In genomic region chr14:55885791-55886271, GRCm38 (mm10) we compare ENCODE assay signal across 8 mouse cellular contexts. TPM values are rescaled to one million over a fixed set of nuclear protein-coding genes. Genes with fewer than 3 reads are reported as not detected.
DNase-seq lines count a peak whose midpoint lies in the region; ATAC-seq lines count a peak whose summit lies in the region.

No protein-coding gene starts in this region.

- H3K36me3 ChIP-seq in forebrain, embryonic 15.5 days, result peaks cover 20% of the 10 kb centered on the region
- peaks cover 42% of the 10 kb centered on the region for H3K36me3 ChIP-seq in hindbrain, embryonic 13.5 days
- H3K36me3 ChIP-seq in limb, embryonic 13.5 days, result peaks cover 47% of the 10 kb centered on the region
- H3K36me3 ChIP-seq in midbrain, embryonic 12.5 days, result peaks cover 45% of the 10 kb centered on the region
- peaks cover 39% of the 10 kb centered on the region for H3K36me3 ChIP-seq in stomach, embryonic 14.5 days (ENCODE audit: control insufficient read depth, insufficient read depth, low read length)

- DNase-seq in adrenal gland, postnatal 14 days, result peak; percentile 77
- DNase-seq in adrenal gland, adult 18-20 months (ENCODE audit: low spot score in 2 of 2), result no peak
- peak; percentile 46 for DNase-seq in T-cell, adult 2 months (ENCODE audit: low spot score)

- H3K9me3 ChIP-seq in forebrain, embryonic 15.5 days, result no peaks in the 10 kb centered on the region
- H3K9me3 ChIP-seq in hindbrain, embryonic 13.5 days, result no peaks in the 10 kb centered on the region
- no peaks in the 10 kb centered on the region for H3K9me3 ChIP-seq in limb, embryonic 13.5 days
- no peaks in the 10 kb centered on the region for H3K9me3 ChIP-seq in midbrain, embryonic 12.5 days
- H3K9me3 ChIP-seq in stomach, embryonic 14.5 days (ENCODE audit: control insufficient read depth, low read depth, low read length), result no peaks in the 10 kb centered on the region

- no peak for ATAC-seq in forebrain, embryonic 15.5 days (replicated peaks)
- no peak for ATAC-seq in hindbrain, embryonic 13.5 days (ENCODE audit: low FRiP score)
- no peak for ATAC-seq in limb, embryonic 13.5 days (ENCODE audit: low FRiP score, low read depth)
- no peak for ATAC-seq in midbrain, embryonic 12.5 days (ENCODE audit: low FRiP score, low read depth)
- no peak for ATAC-seq in stomach, embryonic 14.5 days (ENCODE audit: insufficient number of reproducible peaks, insufficient read depth, low FRiP score, low read depth)

- peak overlapping the region; percentile 79 for H3K4me2 ChIP-seq in forebrain, embryonic 15.5 days (replicated peaks)
- peak overlapping the region; percentile 70 for H3K4me2 ChIP-seq in hindbrain, embryonic 13.5 days
- peak overlapping the region; percentile 84 for H3K4me2 ChIP-seq in limb, embryonic 13.5 days (replicated peaks)
- H3K4me2 ChIP-seq in midbrain, embryonic 12.5 days (replicated peaks), result peak overlapping the region; percentile 82
- peak overlapping the region; percentile 85 for H3K4me2 ChIP-seq in stomach, embryonic 14.5 days (replicated peaks; ENCODE audit: low read depth, low read length)

- H3K27ac ChIP-seq in forebrain, embryonic 15.5 days (replicated peaks), result 0 out of 2 replicates have a peak overlapping the region, but pooled peaks have one; percentile 73
- no peak overlapping the region; the same call in 1 of the 2 replicates for H3K27ac ChIP-seq in hindbrain, embryonic 13.5 days
- peak overlapping the region; percentile 90 for H3K27ac ChIP-seq in limb, embryonic 13.5 days
- H3K27ac ChIP-seq in midbrain, embryonic 12.5 days (replicated peaks), result no peak overlapping the region
- H3K27ac ChIP-seq in stomach, embryonic 14.5 days (ENCODE audit: low read length), result peak overlapping the region; percentile 95

- H3K4me3 ChIP-seq in forebrain, embryonic 15.5 days, result peak overlapping the region; percentile 82
- H3K4me3 ChIP-seq in hindbrain, embryonic 13.5 days, result peak overlapping the region; percentile 80
- H3K4me3 ChIP-seq in limb, embryonic 13.5 days, result peak overlapping the region; percentile 80
- peak overlapping the region; percentile 90 for H3K4me3 ChIP-seq in midbrain, embryonic 12.5 days
- H3K4me3 ChIP-seq in stomach, embryonic 14.5 days (ENCODE audit: low read depth, low read length), result peak overlapping the region; percentile 65

- H3K9ac ChIP-seq in forebrain, embryonic 15.5 days (replicated peaks), result peak overlapping the region; percentile 82
- H3K9ac ChIP-seq in hindbrain, embryonic 13.5 days, result peak overlapping the region; percentile 84
- peak overlapping the region; percentile 86 for H3K9ac ChIP-seq in limb, embryonic 13.5 days
- peak overlapping the region; percentile 86 for H3K9ac ChIP-seq in midbrain, embryonic 12.5 days (replicated peaks)
- peak overlapping the region; percentile 62 for H3K9ac ChIP-seq in stomach, embryonic 14.5 days (replicated peaks; ENCODE audit: low read depth, low read length)

- no peaks in the 10 kb centered on the region for H3K27me3 ChIP-seq in forebrain, embryonic 15.5 days
- 0 out of 2 replicates have a peak, but pooled peaks cover 4% of the 10 kb centered on the region for H3K27me3 ChIP-seq in hindbrain, embryonic 13.5 days
- H3K27me3 ChIP-seq in limb, embryonic 13.5 days, result no peaks in the 10 kb centered on the region
- H3K27me3 ChIP-seq in midbrain, embryonic 12.5 days, result peaks cover 8% of the 10 kb centered on the region
- no peaks in the 10 kb centered on the region for H3K27me3 ChIP-seq in stomach, embryonic 14.5 days (ENCODE audit: control insufficient read depth, insufficient read depth, low read length)

- peaks cover 21% of the 10 kb centered on the region for H3K4me1 ChIP-seq in forebrain, embryonic 15.5 days
- H3K4me1 ChIP-seq in hindbrain, embryonic 13.5 days (replicated peaks), result peaks cover 30% of the 10 kb centered on the region
- peaks cover 34% of the 10 kb centered on the region for H3K4me1 ChIP-seq in limb, embryonic 13.5 days
- peaks cover 27% of the 10 kb centered on the region for H3K4me1 ChIP-seq in midbrain, embryonic 12.5 days
- peaks cover 26% of the 10 kb centered on the region for H3K4me1 ChIP-seq in stomach, embryonic 14.5 days (ENCODE audit: control insufficient read depth, insufficient read depth, low read length)

- 6% methylated on average over 16 of the region's 16 CpGs for WGBS in forebrain, embryonic 15.5 days
- 10% methylated on average over 16 of the region's 16 CpGs for WGBS in hindbrain, embryonic 13.5 days
- 4% methylated on average over 16 of the region's 16 CpGs for WGBS in limb, embryonic 13.5 days
- 9% methylated on average over 16 of the region's 16 CpGs for WGBS in midbrain, embryonic 12.5 days
- WGBS in stomach, embryonic 14.5 days, result 1% methylated on average over 16 of the region's 16 CpGs

RNA-seq across cellular contexts. Expression of gene Khnyn, which starts 1.1 kb away (rescaled TPM):
- 19.2 and 23.8 TPM in 2 replicates for total RNA-seq in adrenal gland, postnatal 14 days (2021)
- total RNA-seq in adrenal gland, adult 18-20 months (2021), result 10 to 100 TPM; 14.8 to 17.6 TPM
- polyA plus RNA-seq in forebrain, embryonic 15.5 days (2015; fragmentation: Nextera tagmentation; extraction: Ambion mirVana), result 10.1 and 10.4 TPM in 2 replicates
- 10.0 and 11.1 TPM in 2 replicates for polyA plus RNA-seq in hindbrain, embryonic 13.5 days (2015; fragmentation: Nextera tagmentation; extraction: Ambion mirVana)
- polyA plus RNA-seq in limb, embryonic 13.5 days (2015; fragmentation: Nextera tagmentation; extraction: Ambion mirVana), result 24.2 and 25.5 TPM in 2 replicates
- 21.5 and 22.4 TPM in 2 replicates for polyA plus RNA-seq in midbrain, embryonic 12.5 days (2016; fragmentation: Nextera tagmentation; extraction: Ambion mirVana)
- 10.4 TPM in 2 replicates for polyA plus RNA-seq in stomach, embryonic 14.5 days (2014; fragmentation: Nextera tagmentation; extraction: Ambion mirVana)

RNA-seq across cellular contexts. Expression of gene Cbln3, which starts 1.6 kb away (rescaled TPM):
- total RNA-seq in adrenal gland, postnatal 14 days (2021), result 0.11 and 0.34 TPM in 2 replicates
- total RNA-seq in adrenal gland, adult 18-20 months (2021), result not detected
- polyA plus RNA-seq in forebrain, embryonic 15.5 days (2015; fragmentation: Nextera tagmentation; extraction: Ambion mirVana), result 0.29 and 0.32 TPM in 2 replicates
- polyA plus RNA-seq in hindbrain, embryonic 13.5 days (2015; fragmentation: Nextera tagmentation; extraction: Ambion mirVana), result 0.14 and 0.27 TPM in 2 replicates
- polyA plus RNA-seq in limb, embryonic 13.5 days (2015; fragmentation: Nextera tagmentation; extraction: Ambion mirVana), result 0.17 and 0.31 TPM in 2 replicates
- polyA plus RNA-seq in midbrain, embryonic 12.5 days (2016; fragmentation: Nextera tagmentation; extraction: Ambion mirVana), result 0.12 and 0.15 TPM in 2 replicates
- polyA plus RNA-seq in stomach, embryonic 14.5 days (2014; fragmentation: Nextera tagmentation; extraction: Ambion mirVana), result 0.36 and 0.45 TPM in 2 replicates

RNA-seq across cellular contexts. Expression of gene Sdr39u1, which starts 14.3 kb away (rescaled TPM):
- total RNA-seq in adrenal gland, postnatal 14 days (2021), result 83.3 and 100 TPM in 2 replicates
- total RNA-seq in adrenal gland, adult 18-20 months (2021), result 10 to 100 TPM; 66.9 to 90.4 TPM
- 106 and 112 TPM in 2 replicates for polyA plus RNA-seq in forebrain, embryonic 15.5 days (2015; fragmentation: Nextera tagmentation; extraction: Ambion mirVana)
- polyA plus RNA-seq in hindbrain, embryonic 13.5 days (2015; fragmentation: Nextera tagmentation; extraction: Ambion mirVana), result 115 and 124 TPM in 2 replicates
- 98.8 and 104 TPM in 2 replicates for polyA plus RNA-seq in limb, embryonic 13.5 days (2015; fragmentation: Nextera tagmentation; extraction: Ambion mirVana)
- polyA plus RNA-seq in midbrain, embryonic 12.5 days (2016; fragmentation: Nextera tagmentation; extraction: Ambion mirVana), result 41.3 and 44.6 TPM in 2 replicates
- polyA plus RNA-seq in stomach, embryonic 14.5 days (2014; fragmentation: Nextera tagmentation; extraction: Ambion mirVana), result 64.4 and 71.5 TPM in 2 replicates

RNA-seq across cellular contexts. Expression of gene Nynrin, which starts 32.0 kb away (rescaled TPM):
- total RNA-seq in adrenal gland, postnatal 14 days (2021), result 14.1 and 18.8 TPM in 2 replicates
- total RNA-seq in adrenal gland, adult 18-20 months (2021), result 1 to 10 TPM; 8.2 to 9.0 TPM
- 10.5 and 10.7 TPM in 2 replicates for polyA plus RNA-seq in forebrain, embryonic 15.5 days (2015; fragmentation: Nextera tagmentation; extraction: Ambion mirVana)
- polyA plus RNA-seq in hindbrain, embryonic 13.5 days (2015; fragmentation: Nextera tagmentation; extraction: Ambion mirVana), result 11.7 and 11.9 TPM in 2 replicates
- 28.2 and 34.2 TPM in 2 replicates for polyA plus RNA-seq in limb, embryonic 13.5 days (2015; fragmentation: Nextera tagmentation; extraction: Ambion mirVana)
- 27.6 and 28.0 TPM in 2 replicates for polyA plus RNA-seq in midbrain, embryonic 12.5 days (2016; fragmentation: Nextera tagmentation; extraction: Ambion mirVana)
- polyA plus RNA-seq in stomach, embryonic 14.5 days (2014; fragmentation: Nextera tagmentation; extraction: Ambion mirVana), result 14.2 and 17.2 TPM in 2 replicates

RNA-seq across cellular contexts. Expression of gene Cma1, which starts 58.6 kb away (rescaled TPM):
- 4.3 and 5.9 TPM in 2 replicates for total RNA-seq in adrenal gland, postnatal 14 days (2021)
- 1 to 10 TPM; 1.8 to 3.4 TPM for total RNA-seq in adrenal gland, adult 18-20 months (2021)
- polyA plus RNA-seq in forebrain, embryonic 15.5 days (2015; fragmentation: Nextera tagmentation; extraction: Ambion mirVana), result not detected in 2 replicates
- polyA plus RNA-seq in hindbrain, embryonic 13.5 days (2015; fragmentation: Nextera tagmentation; extraction: Ambion mirVana), result 0.43 TPM in 1 of 2 replicates, not detected in the other
- 10.7 and 11.9 TPM in 2 replicates for polyA plus RNA-seq in limb, embryonic 13.5 days (2015; fragmentation: Nextera tagmentation; extraction: Ambion mirVana)
- not detected in 2 replicates for polyA plus RNA-seq in midbrain, embryonic 12.5 days (2016; fragmentation: Nextera tagmentation; extraction: Ambion mirVana)
- 2.6 and 3.4 TPM in 2 replicates for polyA plus RNA-seq in stomach, embryonic 14.5 days (2014; fragmentation: Nextera tagmentation; extraction: Ambion mirVana)

Comparison
In these comparisons a context has a peak if more than half of its experiments do, and no peak if none do; other contexts are left out.
1. DNase-seq: peak in adrenal gland, postnatal 14 days (single experiment) and T-cell, adult 2 months (single experiment); none in adrenal gland, adult 18-20 months (0 of 2).
2. H3K27ac ChIP-seq: peak in forebrain, embryonic 15.5 days (single experiment), limb, embryonic 13.5 days (single experiment) and stomach, embryonic 14.5 days (single experiment); none in hindbrain, embryonic 13.5 days (single experiment) and midbrain, embryonic 12.5 days (single experiment).
3. Peak in every context shown above with its lines, with median percentiles within 50 percentile points of each other: H3K4me2 ChIP-seq, H3K4me3 ChIP-seq and H3K9ac ChIP-seq.